Mouse (Mus musculus) megakaryocyte, embryonic 14.5 days (primary cell): ENCODE data around the gene Dstn.

Experiments
- FLI1 ChIP-seq: IDR thresholded peaks from 2 replicates; pipeline ENCODE4 v1.6.1; 2012; ENCODE audit warnings: low read length, inconsistent platforms, mixed read lengths
- GATA1 ChIP-seq: IDR thresholded peaks from 3 replicates; pipeline ENCODE4 v1.6.1; 2012; ENCODE audit warnings: mixed read lengths, low read length, inconsistent platforms, borderline replicate concordance

GRCm38 (mm10) chr2:143903376-143904045 is 11.6 kb upstream of the Dstn start:
- no peak for TF ChIP-seq GATA1
- TF ChIP-seq FLI1: no peak
